Mouse (Mus musculus): Measurements from ENCODE around the gene Ankrd55.

DNA sequence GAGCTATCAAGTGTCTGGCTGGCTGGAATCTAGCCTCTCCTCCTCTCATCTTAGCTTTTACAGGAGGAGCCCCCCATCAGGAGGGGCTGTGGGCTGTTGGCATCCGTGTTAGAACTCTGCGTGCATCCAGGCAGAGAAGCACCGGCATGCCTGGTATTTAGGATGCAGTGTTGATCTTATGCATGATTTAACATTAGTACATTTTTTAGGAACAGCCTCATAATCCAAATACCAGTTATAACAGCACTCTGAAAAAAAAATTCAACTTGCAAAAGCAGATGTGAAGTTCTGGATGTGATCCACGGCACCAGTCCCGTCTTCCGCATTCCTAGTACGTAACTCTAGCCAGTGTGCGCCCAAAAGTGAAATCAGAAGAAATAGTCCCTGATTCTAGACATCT lies 52.0 kb downstream of the Ankrd55 start:
- TF ChIP-seq CTCF (IDR thresholded peaks at IDR 0.05; ENCODE audit: control insufficient read depth, insufficient read depth, insufficient read length) (no peak), MAX (IDR thresholded peaks at IDR 0.05) (no peak), USF1 (IDR thresholded peaks at IDR 0.05; ENCODE audit: low read depth) (no peak), MYOG (IDR thresholded peaks at IDR 0.05; ENCODE audit: control insufficient read depth, extremely low read depth, insufficient read length) (no peak), CEBPB (IDR thresholded peaks at IDR 0.05; ENCODE audit: low read depth) (no peak), MYOD1 (IDR thresholded peaks at IDR 0.05; ENCODE audit: control insufficient read depth, insufficient read length, low read depth) (no peak), FOSL1 (IDR thresholded peaks at IDR 0.05; ENCODE audit: insufficient read depth, low read length, poor library complexity, severe bottlenecking) (no peak)
